Mouse (Mus musculus) ES-Bruce4 (cell line): ENCODE data around the gene Olfr1441. TPM values are rescaled to one million over a fixed set of nuclear protein-coding genes. Genes with fewer than 3 reads are reported as not detected.

Experiments used
- H3K27ac ChIP-seq: 2 replicates; pipeline ENCODE4 v1.5.1; 2012; ENCODE audit warnings: low read length, inconsistent platforms; ENCODE audit not compliant: insufficient read depth
- H3K27me3 ChIP-seq: 2 replicates; pipeline ENCODE4 v1.6.1; 2012; ENCODE audit warnings: mild to moderate bottlenecking, low read length, inconsistent platforms; ENCODE audit not compliant: control insufficient read depth, poor library complexity, insufficient read depth, severe bottlenecking
- H3K36me3 ChIP-seq: 2 replicates; pipeline ENCODE4 v1.6.1; 2012; ENCODE audit warnings: inconsistent platforms, mild to moderate bottlenecking, low read length, moderate library complexity; ENCODE audit not compliant: control insufficient read depth, poor library complexity, insufficient read depth, severe bottlenecking
- H3K4me1 ChIP-seq: one replicate; pipeline ENCODE4 v1.8.1; 2011; ENCODE audit warnings: low read length; ENCODE audit not compliant: control insufficient read depth, insufficient read depth
- H3K4me3 ChIP-seq: 2 replicates; pipeline ENCODE4 v1.5.1; 2011; ENCODE audit warnings: low read depth, mild to moderate bottlenecking, low read length
- H3K9ac ChIP-seq: 2 replicates; pipeline ENCODE4 v1.6.1; 2012; ENCODE audit warnings: low read depth, mild to moderate bottlenecking, inconsistent platforms; ENCODE audit not compliant: poor library complexity, severe bottlenecking
- H3K9me3 ChIP-seq: replicated peaks from 2 replicates; pipeline ENCODE4 v1.6.1; 2012; ENCODE audit warnings: mild to moderate bottlenecking, low read length, inconsistent platforms; ENCODE audit not compliant: control insufficient read depth, poor library complexity, insufficient read depth, severe bottlenecking
- CTCF ChIP-seq: IDR thresholded peaks from one replicate; pipeline ENCODE4 v1.8.1; 2011; ENCODE audit warnings: low read depth, low read length
- EP300 ChIP-seq: IDR thresholded peaks from 2 replicates; pipeline ENCODE4 v1.6.1; 2011; ENCODE audit warnings: low read depth, low read length; ENCODE audit not compliant: insufficient read depth
- POLR2A ChIP-seq: IDR thresholded peaks from one replicate; pipeline ENCODE4 v1.8.1; 2011; ENCODE audit warnings: low read length; ENCODE audit not compliant: insufficient read depth
- polyA plus RNA-seq: library from polyadenylated mRNA; stranded (reverse); fragments of >200 nt; gene quantifications from 2 replicates; pipeline ENCODE4 v1.2.4, GENCODE M21; 2011; ENCODE audit warnings: low read depth; ENCODE audit not compliant: missing spikeins, insufficient read depth, insufficient read length

The Olfr1441 gene
- polyA plus RNA-seq = 0.46 and 0.64 TPM in 2 replicates

- Histone ChIP-seq H3K9me3 (no peaks in the 10 kb centered on the region), H3K27me3 (no peaks in the 10 kb centered on the region), H3K27ac (no peak within 1 kb of the TSS), H3K4me1 (no peaks in the 10 kb centered on the region), H3K36me3 (no peaks in the 10 kb centered on the region), H3K9ac (no peak within 1 kb of the TSS), H3K4me3 (no peak within 1 kb of the TSS)
- TF ChIP-seq POLR2A (no peak), CTCF (no peak), EP300 (no peak)
Measured at GRCm38 (mm10) chr19:12417361-12417760, at the start of gene Olfr1441. Olfr1441 (plus strand) TSS chr19:12417433.

GRCm38 (mm10) chr19:12373004-12373403 is 44.2 kb upstream of the Olfr1441 start:
- Histone ChIP-seq H3K36me3 (no peaks in the 10 kb centered on the region), H3K27me3 (no peaks in the 10 kb centered on the region), H3K9ac (no peak overlapping the region), H3K27ac (no peak overlapping the region), H3K4me3 (no peak overlapping the region), H3K9me3 (no peaks in the 10 kb centered on the region), H3K4me1 (no peaks in the 10 kb centered on the region)
- TF ChIP-seq POLR2A = no peak
- TF ChIP-seq CTCF = no peak
- TF ChIP-seq EP300 = no peak

- no peak overlapping the region for H3K27ac ChIP-seq
- no peaks in the 10 kb centered on the region for H3K36me3 ChIP-seq
- TF ChIP-seq EP300 = no peak
- TF ChIP-seq CTCF = no peak
- no peak for TF ChIP-seq POLR2A
- no peaks in the 10 kb centered on the region for H3K4me1 ChIP-seq
- H3K27me3 ChIP-seq = no peaks in the 10 kb centered on the region
- no peaks in the 10 kb centered on the region for H3K9me3 ChIP-seq
- H3K9ac ChIP-seq = no peak overlapping the region
- no peak overlapping the region for H3K4me3 ChIP-seq
Measured at GRCm38 (mm10) chr19:12374465-12375025, 42.7 kb upstream of the Olfr1441 start.

- no peak within 1 kb of the TSS for H3K9ac ChIP-seq
- H3K27ac ChIP-seq = no peak within 1 kb of the TSS
- no peak for TF ChIP-seq EP300
- no peaks in the 10 kb centered on the region for H3K4me1 ChIP-seq
- no peaks in the 10 kb centered on the region for H3K9me3 ChIP-seq
- no peaks in the 10 kb centered on the region for H3K27me3 ChIP-seq
- no peak within 1 kb of the TSS for H3K4me3 ChIP-seq
- H3K36me3 ChIP-seq = no peaks in the 10 kb centered on the region
Measured at GRCm38 (mm10) chr19:12386979-12387378, 30.3 kb upstream of the Olfr1441 start, which contains the start of gene Olfr1440. Olfr1440 (plus strand) TSS chr19:12387279.

DNA sequence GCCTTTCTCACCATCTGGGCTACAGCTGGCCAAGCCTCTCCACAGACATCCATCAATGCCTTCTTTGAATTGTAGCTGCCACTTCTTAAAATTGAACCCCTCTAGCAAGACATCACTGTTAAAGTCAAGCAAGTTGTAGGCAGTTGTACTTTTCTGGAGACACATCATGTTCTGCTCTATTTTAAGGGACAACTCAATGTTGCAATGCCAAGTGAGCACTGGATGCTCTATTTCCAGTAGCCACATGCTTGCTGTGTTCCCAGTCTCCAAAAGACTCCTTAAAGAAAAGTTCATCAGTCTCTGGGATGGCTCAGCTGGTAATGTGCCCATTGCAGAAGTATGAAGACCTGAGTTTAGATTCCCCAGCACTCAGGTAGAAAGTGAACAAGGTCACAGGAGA is 3.5 kb upstream of the Olfr1441 start:
- Histone ChIP-seq H3K27me3 (no peaks in the 10 kb centered on the region), H3K4me3 (no peak overlapping the region), H3K9me3 (no peaks in the 10 kb centered on the region), H3K27ac (no peak overlapping the region), H3K4me1 (no peaks in the 10 kb centered on the region), H3K9ac (no peak overlapping the region), H3K36me3 (no peaks in the 10 kb centered on the region)
- TF ChIP-seq EP300 (no peak), CTCF (no peak), POLR2A (no peak)

DNA sequence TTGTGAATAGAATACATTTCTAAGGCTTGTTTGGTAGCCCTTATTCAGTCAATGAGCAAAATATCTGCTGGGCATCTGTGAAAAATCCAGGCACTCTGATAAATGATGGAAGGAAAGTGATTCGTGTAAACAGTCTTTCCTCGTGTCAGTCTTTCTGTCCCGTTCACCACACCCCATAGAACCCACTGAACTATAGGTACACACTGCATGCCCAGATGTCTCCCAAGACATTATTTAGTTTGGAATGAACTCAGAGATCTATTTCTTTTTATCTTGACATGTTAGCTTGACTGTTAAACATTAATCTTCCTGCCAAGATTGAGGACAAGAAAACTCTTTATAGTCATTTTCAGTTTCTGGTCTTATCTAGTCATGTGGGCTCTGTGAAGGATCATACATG is 1.1 kb downstream of the Olfr1441 start:
- no peak for TF ChIP-seq EP300
- TF ChIP-seq CTCF = no peak
- TF ChIP-seq POLR2A = no peak
- H3K9me3 ChIP-seq = no peaks in the 10 kb centered on the region
- no peak overlapping the region for H3K4me3 ChIP-seq
- H3K4me1 ChIP-seq = no peaks in the 10 kb centered on the region
- H3K27me3 ChIP-seq = no peaks in the 10 kb centered on the region
- no peak overlapping the region for H3K27ac ChIP-seq
- no peak overlapping the region for H3K9ac ChIP-seq
- no peaks in the 10 kb centered on the region for H3K36me3 ChIP-seq
